Mouse (Mus musculus) left cerebral cortex, adult 18-20 months (tissue): ENCODE measurements around the gene Rpap1. TPM values are rescaled to one million over a fixed set of nuclear protein-coding genes. Genes with fewer than 3 reads are reported as not detected.

ENCODE experiments used
- DNase-seq, 2 experiments: peaks; one replicate each; pipeline ENCODE4 v3.0.0; 2021 to 2022; ENCODE audit warnings: low spot score in 2 of 2, mixed read lengths in 1 of 2
- total RNA-seq, 2 experiments: library from RNA; stranded (reverse); gene quantifications; 2 replicates each; pipeline ENCODE4 v1.2.3; 2021

The Rpap1 gene
- total RNA-seq, 2 experiments from 2014 or later = 17.8 to 20.5 TPM

DNA sequence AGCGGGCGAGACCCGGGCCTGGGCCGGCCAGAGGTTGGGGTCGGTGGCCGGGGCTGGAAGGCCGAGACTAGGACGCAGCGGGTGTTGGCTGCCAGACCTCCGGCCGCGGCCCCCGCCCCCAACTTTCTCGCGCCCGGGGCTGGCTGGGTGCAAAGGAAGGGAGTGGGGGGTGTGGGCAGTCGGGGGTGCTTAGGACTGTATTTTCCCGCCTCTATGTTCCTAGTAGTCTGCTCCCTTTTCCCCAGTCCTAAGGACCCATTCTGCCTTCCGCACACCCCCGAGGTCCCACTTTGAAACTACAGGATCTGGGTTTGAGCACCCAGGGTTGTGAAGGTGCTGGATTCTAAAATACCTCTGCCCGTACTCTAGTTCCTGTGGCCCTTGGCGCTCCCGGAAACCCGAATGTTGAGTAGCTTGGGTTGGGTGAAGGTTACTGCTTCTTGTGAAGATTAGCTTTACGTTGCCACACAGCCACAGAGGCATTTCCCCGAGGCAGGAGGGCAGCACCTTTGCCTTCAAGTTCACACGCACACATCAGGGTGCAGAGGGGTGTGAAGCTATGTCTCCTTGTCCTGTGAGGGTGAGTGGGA is 12.7 kb upstream of the Rpap1 start:
- peak in 1 of 2 experiments; percentile 30 for DNase-seq

DNA sequence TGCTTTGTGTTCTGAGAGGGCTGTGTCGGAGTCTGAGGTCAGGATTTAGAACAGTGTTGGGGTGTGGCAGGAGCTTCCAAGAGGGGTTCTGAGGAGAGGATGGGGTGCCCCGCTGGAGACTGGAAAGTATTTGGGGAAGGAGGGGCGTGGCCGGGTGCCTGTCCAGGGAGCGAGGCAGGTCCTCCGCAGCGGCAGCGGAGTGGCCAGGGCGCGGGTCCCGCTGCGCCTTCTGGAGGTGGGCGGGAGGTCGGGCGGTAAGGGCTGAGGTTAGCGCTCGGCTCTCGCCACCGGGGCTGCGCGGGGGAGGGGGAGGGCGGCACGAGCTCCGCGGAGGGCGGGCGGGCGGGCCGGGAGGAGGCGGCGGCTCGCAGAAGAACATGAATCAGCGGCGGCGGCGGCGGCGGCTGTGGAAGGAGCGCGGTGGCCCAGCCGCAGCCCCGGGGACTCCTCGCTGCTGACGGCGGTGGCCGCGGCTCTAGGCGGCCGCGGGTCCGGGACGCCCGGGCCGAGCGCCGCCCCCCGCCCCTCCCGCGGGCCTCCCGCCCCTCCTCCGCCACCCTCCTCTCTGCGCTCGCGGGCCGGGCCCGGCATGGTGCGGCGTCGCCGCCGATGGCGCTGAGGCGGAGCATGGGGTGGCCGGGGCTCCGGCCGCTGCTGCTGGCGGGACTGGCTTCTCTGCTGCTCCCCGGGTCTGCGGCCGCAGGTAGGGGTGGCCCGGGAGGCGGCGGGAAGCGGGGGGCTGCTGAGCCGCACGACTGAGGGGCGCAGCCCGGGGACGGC is 12.0 kb upstream of the Rpap1 start:
- DNase-seq = peak in 1 of 2 experiments; percentile 64

DNA sequence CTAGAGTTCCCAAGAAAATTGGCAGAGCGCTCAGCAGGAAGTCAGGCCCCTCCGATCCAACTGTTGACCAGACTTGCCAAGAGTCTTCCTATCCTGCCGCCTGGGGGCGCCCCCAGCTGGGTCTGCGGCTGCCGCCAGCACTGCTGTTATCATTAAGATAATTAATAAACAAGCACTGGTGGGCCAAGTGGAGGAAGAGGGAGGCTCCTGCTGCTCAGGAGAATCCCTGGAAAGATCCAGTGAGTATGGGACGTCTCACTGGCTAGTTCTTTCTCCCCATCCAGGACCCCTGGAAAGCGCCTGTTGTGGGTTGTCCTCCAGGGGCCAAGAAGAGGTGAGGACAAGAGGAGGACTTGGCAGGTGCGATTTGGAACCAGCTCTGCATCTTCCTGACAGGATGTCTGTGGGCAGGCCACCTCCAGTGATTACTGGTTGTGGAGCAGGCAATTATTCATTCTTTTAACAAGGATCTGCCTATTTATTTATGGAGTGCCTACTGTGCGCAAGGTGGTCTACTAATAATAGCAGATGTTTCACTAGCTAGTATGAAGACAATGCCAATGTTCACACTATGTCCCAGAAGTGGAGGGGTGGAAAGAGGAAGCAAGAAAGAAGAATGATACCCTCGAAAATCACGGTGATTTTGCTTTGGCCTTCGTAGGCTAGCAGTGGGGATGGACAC is 11.1 kb upstream of the Rpap1 start:
- DNase-seq = peak in 1 of 2 experiments; percentile 47

DNA sequence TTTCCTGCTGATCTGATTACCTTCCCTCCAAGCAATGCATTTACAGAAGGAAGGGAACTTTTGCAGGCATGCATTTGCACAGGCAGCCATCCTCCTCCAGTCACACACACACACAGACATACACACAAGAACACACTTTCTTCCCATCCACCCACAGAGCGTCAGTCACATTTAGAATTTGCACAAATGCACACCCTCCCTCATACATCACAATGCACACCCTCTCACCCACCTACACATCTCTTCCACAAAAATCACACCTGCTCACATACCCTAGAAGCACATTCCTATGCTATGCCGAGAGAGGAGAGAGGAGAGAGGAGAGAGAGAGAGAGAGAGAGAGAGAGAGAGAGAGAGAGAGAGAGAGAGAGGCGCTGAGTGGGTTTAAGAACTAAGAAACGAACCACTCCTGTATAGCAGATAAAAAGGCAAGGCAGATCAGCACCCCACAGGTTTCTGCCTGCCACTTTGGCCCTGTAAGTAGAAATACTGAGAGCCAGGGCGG is 10.0 kb upstream of the Rpap1 start, which contains the start of gene Tyro3:
Tyro3 (plus strand) TSS at position 455 of the 505 bp plus-strand sequence.
- peak in 1 of 2 experiments; percentile 65 for DNase-seq

DNA sequence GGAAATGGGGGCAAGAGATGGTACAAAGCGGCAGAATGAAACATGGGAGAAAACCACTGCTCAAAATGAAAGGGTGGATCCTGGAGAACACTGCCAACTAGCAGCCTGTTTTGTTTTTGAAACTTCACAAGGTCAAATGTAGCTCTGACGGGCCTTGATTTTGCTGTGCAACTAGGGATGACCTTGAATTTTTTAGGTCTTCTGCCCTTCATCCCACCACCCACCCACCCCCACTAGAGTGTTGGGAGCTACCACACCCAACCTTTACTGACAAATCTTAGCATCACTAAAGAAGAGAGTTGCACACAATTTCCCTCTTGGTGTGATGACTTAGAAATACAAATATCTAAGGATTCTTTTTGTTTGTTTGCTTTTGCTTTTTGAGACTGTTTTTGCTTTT is 2.7 kb upstream of the Rpap1 start:
- DNase-seq = no peak

DNA sequence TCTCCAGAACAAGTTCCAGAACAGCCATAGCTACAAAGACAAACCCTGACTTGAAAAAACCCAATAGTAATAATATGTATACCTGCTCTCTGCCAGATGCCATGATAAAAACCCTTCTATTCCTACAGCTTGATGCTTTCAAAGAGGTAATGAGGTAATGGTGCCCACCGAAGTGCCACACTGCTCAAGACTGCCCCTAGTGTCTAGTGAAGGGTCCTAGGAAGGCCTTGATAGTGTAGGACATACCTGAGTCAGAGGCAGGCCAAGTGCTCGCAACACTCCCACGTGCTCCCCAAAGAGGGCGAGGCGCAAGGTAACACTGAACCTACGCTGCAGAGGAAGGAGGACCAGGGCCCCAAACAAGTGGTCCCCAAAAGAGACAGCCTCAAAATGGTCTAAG is 20.1 kb downstream of the Rpap1 start:
- no peak for DNase-seq

DNA sequence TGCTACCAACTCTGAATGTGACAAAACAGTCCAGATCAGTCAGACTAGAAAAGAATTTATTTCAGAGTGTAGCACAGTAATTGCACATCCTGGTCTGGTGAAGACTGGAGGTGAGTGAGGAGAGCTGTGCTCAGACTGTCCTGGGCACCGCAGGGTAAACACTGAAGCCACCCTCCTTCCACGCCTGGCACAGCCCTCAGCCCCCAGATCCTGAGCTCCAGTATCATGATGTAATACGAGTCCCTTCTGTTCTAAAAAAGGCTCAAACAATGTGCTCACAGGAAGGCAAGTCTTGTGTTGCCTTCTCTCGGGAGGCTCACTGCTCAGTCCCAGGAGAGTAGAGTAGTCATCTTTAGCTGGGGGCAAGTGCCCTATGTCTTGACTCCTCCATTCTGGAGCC is 23.4 kb downstream of the Rpap1 start:
- no peak for DNase-seq

DNA sequence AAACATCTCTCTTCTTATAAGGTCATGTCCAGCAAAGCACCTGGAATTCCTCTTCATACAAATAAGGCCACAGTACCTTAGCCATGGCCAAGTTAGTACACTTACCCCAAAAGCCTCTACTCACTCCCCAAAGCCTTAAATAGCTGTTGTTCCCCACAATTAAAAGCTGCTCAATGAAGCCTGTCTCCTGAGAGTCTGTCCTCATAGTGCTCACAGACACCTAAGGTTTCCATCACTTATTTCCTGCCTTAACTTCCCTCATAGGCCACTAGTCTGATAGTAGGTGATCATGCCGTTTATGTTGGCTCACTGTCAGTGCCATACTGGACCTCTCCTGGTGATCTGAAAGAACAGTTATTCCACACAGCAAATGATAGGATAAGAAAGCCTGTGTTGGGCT is 25.1 kb downstream of the Rpap1 start:
- no peak for DNase-seq

DNA sequence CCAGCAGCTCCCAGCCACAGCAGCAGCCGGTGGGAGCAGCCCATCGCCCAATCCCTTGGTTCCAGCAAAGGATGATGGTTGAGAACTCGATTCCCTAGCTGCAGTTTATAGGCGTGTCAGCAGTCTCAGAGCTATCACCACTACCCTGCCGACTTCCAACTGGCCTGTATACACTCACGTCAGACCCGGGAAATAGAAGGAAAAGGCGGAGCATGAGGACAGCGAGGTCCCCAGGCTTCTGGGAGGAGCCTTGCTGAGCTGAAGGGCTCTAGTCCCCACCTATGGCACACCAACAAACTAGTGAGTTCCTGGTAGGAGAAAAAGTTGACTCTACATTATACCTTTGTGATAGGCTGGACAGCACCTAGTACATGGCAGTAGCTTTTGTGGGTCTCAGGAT is 27.1 kb downstream of the Rpap1 start, which contains the start of gene Ltk:
Ltk (minus strand) TSS at position 181 of the 400 bp plus-strand sequence.
- no peak for DNase-seq

DNA sequence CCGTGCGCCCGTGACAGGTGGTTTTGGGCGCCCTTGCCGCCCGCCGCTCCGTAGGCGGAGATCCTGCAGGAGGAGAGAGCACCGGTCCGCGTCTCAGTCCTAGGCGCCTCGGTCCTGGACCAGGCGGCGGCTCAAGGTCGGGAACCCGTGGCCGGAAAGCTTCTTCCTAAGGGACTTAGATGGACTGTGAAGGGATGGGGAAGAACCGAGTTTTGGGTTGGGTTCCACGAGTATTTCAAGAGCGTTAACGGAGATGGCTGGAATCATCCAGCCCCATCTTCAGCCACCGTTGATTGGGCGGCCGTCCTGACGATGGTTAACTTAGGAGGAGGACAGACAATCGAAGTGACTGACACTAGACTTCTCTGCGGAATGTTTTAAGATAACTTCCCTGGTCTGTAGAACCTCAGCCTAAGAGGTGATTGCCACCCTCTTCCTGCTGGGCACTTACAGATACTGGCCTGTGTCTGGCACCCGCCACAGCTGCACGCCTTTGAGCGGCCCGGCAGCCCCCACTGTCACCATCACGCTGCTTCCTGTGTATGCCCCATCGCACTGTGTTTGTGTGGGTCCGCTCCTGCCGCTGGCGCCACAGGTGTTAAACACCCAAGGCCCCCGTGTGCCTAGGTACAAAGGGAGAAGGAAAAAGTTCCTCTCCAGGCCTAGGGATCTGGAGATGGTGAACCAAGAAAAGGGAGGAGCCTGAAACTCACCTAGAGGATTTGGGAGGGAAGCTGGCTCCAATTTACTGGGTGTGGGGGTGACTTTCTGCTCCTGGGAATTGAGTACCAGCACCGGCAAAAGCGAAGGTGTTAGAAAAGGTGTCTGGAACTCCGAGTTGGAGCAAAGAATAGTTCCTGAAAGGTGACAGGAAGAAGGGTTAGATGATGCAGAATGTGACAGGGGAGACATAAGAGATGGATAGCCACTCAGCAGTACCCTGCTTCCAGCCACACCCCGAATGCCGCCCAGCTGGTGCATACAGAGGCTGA is 28.2 kb downstream of the Rpap1 start:
- no peak for DNase-seq

DNA sequence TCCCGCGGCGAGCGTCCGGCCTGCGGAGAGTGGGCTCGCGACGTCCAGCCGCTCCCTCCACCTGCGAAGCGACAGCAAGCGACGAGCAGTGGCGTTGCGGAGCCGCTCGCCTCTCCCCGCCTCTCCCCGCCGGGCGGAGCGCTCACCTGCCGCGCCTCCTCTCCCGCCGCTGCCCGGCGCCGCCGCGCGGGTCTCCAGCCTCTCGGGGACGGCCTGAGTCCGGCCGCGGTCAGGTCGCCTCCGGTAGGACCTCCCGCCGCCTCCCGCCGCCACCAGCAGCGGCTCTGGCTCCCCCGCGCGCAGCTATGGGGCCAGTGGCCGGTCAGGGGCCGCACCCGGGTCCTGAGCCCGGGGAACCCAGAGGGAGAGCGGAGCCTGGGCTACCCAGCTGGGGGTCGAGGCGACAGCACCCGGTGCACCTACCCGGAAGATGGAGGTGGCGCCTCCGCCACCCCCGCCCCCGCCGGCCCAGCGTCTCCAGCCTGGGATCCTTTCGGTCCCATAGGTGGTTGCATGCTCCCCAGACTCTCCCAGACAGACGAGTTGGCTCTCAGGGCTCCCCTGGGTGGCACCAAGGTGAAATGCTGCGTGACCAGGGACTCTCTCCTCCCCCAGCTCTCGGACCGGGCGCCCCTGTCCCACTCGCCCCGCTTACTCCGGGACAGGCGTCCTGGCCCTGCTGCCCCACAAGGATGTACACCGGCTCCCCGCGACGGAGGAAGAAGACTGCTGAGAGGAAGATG is 29.1 kb downstream of the Rpap1 start:
- DNase-seq = peak in 1 of 2 experiments; percentile 42

DNA sequence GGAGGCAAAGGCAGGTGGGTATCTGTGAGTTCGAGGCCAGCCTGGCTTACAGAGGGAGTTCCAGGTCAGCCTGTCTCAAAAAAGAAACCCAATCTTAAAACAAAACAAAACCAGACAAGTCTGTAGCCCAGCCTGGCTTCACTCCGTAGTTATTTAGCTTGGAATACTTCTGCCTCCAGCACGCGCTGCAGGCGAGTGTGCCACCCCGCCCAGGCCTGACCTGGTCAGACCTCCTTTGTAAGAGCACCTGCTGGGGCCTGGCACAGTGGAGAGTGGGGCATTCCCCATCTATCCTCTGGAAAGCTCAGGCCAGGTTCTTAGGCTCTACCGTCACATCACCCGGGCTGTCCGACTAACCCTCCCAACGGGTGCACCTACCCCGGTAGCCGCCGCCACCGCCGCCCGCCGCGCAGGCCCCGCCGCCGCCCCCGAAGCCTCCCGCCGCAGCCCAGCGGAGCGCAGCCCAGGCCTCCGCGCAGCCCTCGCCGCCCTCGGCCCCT is 29.7 kb downstream of the Rpap1 start:
- no peak for DNase-seq

DNA sequence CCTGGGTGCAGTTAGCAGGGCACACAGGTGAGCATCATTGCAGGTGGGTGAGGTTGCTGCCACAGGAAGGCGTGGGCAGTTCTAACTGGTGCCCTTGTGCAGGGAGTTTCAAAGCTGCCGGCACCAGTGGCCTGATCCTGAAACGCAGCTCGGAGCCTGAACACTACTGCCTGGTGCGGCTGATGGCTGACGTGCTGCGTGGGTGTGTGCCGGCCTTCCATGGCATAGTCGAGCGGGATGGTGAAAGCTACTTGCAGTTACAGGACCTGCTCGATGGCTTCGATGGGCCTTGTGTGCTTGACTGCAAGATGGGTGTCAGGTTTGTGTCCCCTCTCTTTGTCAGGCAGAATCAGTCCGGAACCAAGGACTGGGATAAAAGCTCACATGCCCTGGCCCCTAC is 38.1 kb downstream of the Rpap1 start:
- DNase-seq = peak; percentile 41 to 55

DNA sequence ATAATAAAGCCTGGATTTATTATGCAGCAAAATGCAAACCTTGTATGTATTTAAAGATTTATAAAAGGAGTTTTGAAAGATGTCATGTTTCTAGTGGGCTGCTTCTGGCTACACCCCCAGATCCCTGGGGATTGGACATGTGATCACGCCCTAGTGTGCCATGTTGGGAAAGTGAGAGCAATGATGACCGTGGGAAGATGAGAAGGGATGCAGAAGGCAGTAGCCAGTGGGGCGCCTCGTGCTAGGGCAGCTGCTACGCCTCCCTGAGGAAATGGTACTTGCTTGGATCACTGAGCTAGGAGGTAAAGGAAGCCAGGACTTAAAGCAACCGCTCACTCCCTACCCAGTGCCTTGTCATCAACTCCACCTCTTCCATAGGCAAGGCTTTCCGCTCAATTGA is 39.8 kb downstream of the Rpap1 start:
- DNase-seq = peak; percentile 72 to 83

DNA sequence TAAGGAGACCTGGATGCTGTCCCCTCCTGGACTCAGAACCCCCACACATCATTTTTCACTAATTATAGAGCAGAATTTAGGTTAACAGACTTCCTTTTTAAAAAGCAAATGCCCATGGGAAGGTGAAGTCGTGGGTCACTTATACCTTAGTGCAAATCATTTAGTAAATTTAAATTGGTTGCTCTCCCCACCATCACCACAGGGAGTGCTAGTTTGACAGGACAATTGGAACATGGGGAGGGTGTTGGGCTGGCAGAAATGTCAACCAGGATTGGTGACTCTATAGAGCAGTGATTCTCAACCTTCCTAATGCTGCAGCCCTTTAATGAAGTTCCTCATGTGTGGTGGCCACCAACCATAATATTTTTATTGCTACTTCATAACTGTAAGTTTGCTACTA is 42.1 kb downstream of the Rpap1 start:
- no peak for DNase-seq

DNA sequence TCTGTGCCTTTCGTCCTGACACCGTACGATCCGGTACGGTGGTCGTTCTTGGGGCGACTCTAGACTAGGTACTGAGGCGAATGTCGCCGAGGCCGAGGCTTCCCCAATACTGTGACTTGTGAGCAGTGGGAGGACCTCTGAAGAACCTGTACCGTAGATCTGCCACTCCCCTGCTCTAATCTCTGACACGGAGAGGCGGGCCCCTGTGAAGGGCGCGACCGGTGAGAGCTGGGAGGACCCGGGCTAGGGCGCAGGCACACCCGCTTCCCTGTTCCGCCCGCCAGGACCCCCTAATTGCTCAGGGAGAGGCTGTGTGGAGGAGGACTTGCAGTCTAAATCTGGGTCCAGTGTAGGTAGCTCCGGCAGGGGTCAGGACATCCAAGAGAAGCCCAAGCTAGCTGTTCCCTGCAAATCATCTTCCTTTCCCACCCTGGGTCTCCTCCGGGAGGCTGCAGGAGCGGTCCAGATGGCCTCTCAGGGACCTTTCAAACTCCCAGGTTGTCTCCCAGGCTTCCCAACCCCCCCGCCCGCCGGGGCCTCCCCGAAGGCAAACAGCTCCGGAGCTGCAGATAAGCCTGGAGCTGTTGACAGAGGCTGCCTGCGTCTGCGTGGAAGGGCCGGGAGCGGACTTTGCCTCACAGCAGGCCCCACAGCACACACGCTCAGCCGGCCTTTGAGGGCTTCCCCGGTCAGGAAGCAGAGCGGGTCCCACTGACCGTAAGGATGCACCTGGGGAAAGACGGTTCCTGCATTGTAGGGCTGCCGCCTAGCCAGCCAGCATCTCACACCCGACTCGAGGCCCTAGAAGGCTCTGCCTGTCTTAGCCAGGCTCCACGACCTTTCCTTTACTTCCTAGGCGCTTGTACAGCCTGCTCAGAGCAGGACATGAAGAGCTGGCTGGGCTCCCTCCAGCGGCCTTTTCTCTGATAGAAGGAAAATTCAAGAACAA is 42.9 kb downstream of the Rpap1 start:
- no peak for DNase-seq

DNA sequence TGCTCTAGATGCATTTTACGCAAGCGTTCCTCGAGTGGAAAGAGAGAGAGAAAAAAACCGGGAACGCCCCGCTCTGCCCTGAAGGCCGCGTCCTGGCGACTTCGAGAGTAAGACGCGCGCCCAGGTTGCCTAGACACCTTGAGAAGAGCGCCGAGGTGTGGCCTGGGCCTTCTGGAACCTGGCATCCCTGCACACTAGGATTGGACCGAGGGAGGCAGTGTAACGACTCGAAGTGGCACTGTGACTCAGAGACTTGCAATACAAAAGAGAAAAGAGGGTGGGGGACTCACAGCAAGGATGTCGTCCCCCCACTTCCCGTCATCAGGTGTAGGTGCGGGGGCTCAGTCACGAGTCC is 43.6 kb downstream of the Rpap1 start:
- no peak for DNase-seq

DNA sequence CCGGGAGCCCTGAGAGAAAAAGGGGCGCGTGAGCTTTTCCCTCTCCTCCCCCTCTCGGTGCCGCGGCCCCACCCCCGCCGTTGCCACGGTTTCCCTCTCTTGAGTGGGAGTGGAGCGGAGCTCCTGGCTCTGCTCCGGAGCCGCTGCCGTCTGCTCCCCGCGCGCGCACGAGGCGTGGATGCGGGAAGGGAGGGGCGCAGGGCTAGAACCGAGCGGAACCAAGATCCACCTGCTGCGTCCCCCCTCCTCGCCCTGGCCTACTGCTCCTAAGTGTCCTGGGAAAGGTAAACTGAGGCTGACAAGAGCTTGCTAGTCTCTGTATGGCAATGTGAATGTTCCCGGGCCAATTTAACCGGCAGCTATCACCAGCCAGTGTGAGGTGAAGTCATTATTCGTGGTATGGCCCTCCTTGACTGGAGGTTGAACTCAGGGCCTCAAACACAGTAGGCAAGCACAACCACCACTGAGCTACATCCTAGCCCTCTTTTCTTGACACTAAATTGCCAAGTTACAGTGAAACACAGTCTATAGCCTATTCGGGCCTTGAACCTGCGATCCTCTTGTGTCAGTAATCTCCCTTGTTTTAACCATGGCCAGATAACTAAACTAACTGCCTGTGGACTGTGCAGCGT is 44.0 kb downstream of the Rpap1 start:
- peak; percentile 74 to 81 for DNase-seq
